Mouse (Mus musculus): ENCODE measurements around the gene Acads. TPM values are rescaled to one million over a fixed set of nuclear protein-coding genes. Genes with fewer than 3 reads are reported as not detected.

Gene Acads
- total RNA-seq (2012; rRNA removed) (31.9 and 35.0 TPM in 2 replicates), polyA plus RNA-seq (2012; ENCODE audit: insufficient read depth in 1 of 2, insufficient read length in 2 of 2, low read depth in 1 of 2, low replicate concordance in 2 of 2, missing spikeins in 1 of 2) (10 to 100 TPM in 1 of 2 experiments, not detected in 1; 56.5 TPM)

DNA sequence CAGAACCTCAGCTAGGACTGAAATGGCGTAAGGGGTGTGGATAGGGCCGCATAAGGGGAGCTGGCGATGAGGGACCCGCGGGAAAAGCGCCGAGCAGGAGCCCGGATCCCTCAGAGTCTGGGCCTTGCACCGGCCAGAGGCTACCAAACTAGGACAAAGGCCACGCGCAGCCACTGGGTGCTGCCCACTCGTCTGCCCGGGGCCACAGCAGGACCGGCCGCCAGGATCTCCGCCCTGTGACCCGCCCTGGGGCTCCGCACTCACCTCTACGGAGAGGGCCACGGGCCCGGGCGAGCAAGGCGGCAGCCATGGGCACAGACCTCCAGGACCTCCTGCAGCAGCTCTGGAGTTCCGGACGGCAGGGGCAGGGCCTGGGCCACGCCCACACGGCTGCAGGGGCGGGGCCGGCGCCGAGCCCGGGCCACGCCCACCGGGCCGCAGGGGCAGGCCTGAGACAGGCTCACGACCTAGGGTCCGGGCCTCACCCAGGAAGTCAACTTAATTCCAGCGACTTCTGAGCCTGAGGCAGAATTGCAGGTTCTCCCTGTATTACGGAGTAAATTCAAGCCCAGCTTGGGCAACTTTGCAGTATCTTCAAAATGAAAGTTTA lies at the start of gene Acads:
Gene Acads, minus strand, starts transcription at position 386 of the 610 bp plus-strand sequence.
- Histone ChIP-seq H3K4me1 (ENCODE audit: control insufficient read depth in 1 of 2, insufficient read depth in 2 of 2, low read length in 2 of 2) (no peaks in the 10 kb centered on the region), H3K27me3 (ENCODE audit: control insufficient read depth in 1 of 2, insufficient read depth in 2 of 2, low read length in 2 of 2) (no peaks in the 10 kb centered on the region), H3K9ac (ENCODE audit: control insufficient read depth, low read depth, low read length, poor library complexity, severe bottlenecking) (peak within 1 kb of the TSS; percentile 82), H3K36me3 (ENCODE audit: control insufficient read depth in 1 of 2, insufficient read depth in 2 of 2, low read length in 2 of 2) (no peaks in the 10 kb centered on the region), H3K9me3 (replicated peaks; ENCODE audit: insufficient read depth, low read length) (no peaks in the 10 kb centered on the region), H3K4me3 (ENCODE audit: control insufficient read depth in 1 of 2, insufficient read depth in 1 of 2, low read depth in 2 of 2, low read length in 2 of 2) (peak within 1 kb of the TSS; percentile 82 to 94), H3K27ac (ENCODE audit: control insufficient read depth, low read depth, low read length) (peak within 1 kb of the TSS; percentile 25), H3K79me2 (ENCODE audit: control insufficient read depth, insufficient read depth, low read length, poor library complexity) (peaks cover 4% of the 10 kb centered on the region; the same call in 1 of the 2 replicates)
- peak; percentile 85 for DNase-seq (ENCODE audit: low read depth, low spot score)
- TF ChIP-seq MXI1 (IDR thresholded peaks at IDR 0.05; ENCODE audit: low read depth, low read length) = peak; percentile 75
- TF ChIP-seq E2F4 (IDR thresholded peaks at IDR 0.05; ENCODE audit: borderline replicate concordance, low read depth, low read length) = no peak
- TF ChIP-seq SIN3A (IDR thresholded peaks at IDR 0.05; ENCODE audit: low read length) = peak; percentile 64
- TF ChIP-seq HCFC1 (IDR thresholded peaks at IDR 0.05; ENCODE audit: low read depth, low read length) = peak; percentile 69
- no peak for TF ChIP-seq ZKSCAN1 (IDR thresholded peaks at IDR 0.05; ENCODE audit: low read depth, low read length)
- TF ChIP-seq MAFK (IDR thresholded peaks at IDR 0.05; ENCODE audit: borderline replicate concordance, low read depth, low read length) = no peak
- no peak for TF ChIP-seq GABPA (IDR thresholded peaks at IDR 0.05; ENCODE audit: low read depth, low read length)
- TF ChIP-seq NRF1 (IDR thresholded peaks at IDR 0.05; ENCODE audit: insufficient read depth, low read depth, low read length, poor library complexity, severe bottlenecking) = no peak
- no peak; the same call in 1 of the 2 replicates for TF ChIP-seq KAT2A (conservative IDR thresholded peaks at IDR 0.05; ENCODE audit: low read depth, low read length)
- TF ChIP-seq ELF1 (IDR thresholded peaks at IDR 0.05; ENCODE audit: low read depth, low read length) = peak; percentile 70
- TF ChIP-seq USF2 (IDR thresholded peaks at IDR 0.05; ENCODE audit: borderline replicate concordance in 1 of 2, insufficient read depth in 1 of 2, low read depth in 1 of 2, low read length in 2 of 2) = no peak
- no peak for TF ChIP-seq USF1 (IDR thresholded peaks at IDR 0.05; ENCODE audit: low read depth, low read length)
- TF ChIP-seq MYC (IDR thresholded peaks at IDR 0.05; ENCODE audit: low read depth, low read length) = no peak
- TF ChIP-seq CHD2 (IDR thresholded peaks at IDR 0.05; ENCODE audit: low read length) = no peak
- TF ChIP-seq ZC3H11A (IDR thresholded peaks at IDR 0.05; ENCODE audit: low read depth, low read length) = no peak
- TF ChIP-seq TCF12 (IDR thresholded peaks at IDR 0.05; ENCODE audit: low read depth, low read length) = peak; percentile 46; the same call in 1 of the 2 replicates
- TF ChIP-seq SMC3 (IDR thresholded peaks at IDR 0.05; ENCODE audit: low read depth, low read length) = peak; percentile 14; the same call in 1 of the 2 replicates
- TF ChIP-seq POLR2A (IDR thresholded peaks at IDR 0.05; ENCODE audit: control insufficient read depth in 1 of 2, insufficient read depth in 1 of 2, low read depth in 1 of 2, low read length in 2 of 2, poor library complexity in 1 of 2) = peak in 1 of 2 experiments; percentile 81; a peak in 2 of 4 replicates
- TF ChIP-seq ZNF384 (IDR thresholded peaks at IDR 0.05; ENCODE audit: low read depth, low read length) = no peak
- TF ChIP-seq UBTF (IDR thresholded peaks at IDR 0.05; ENCODE audit: borderline replicate concordance, insufficient read depth, low read depth, low read length) = no peak
- no peak for TF ChIP-seq MYB (IDR thresholded peaks at IDR 0.05; ENCODE audit: low read depth, low read length)
- peak; percentile 78 for TF ChIP-seq NELFE (IDR thresholded peaks at IDR 0.05; ENCODE audit: low read depth, low read length)
- TF ChIP-seq RAD21 (IDR thresholded peaks at IDR 0.05; ENCODE audit: low read depth, low read length) = no peak
- 0 out of 2 replicates have a peak, but pooled peaks have one; percentile 34 for TF ChIP-seq MAX (IDR thresholded peaks at IDR 0.05; ENCODE audit: low read length)
- no peak for TF ChIP-seq CHD1 (IDR thresholded peaks at IDR 0.05; ENCODE audit: low read depth, low read length)
- TF ChIP-seq TBP (IDR thresholded peaks at IDR 0.05; ENCODE audit: low read depth, low read length) = no peak
- TF ChIP-seq POLR2AphosphoS5 (IDR thresholded peaks at IDR 0.05; ENCODE audit: borderline replicate concordance, low read depth, low read length) = no peak
- no peak for TF ChIP-seq RCOR1 (IDR thresholded peaks at IDR 0.05; ENCODE audit: low read depth, low read length)
- no peak for TF ChIP-seq CTCF (IDR thresholded peaks at IDR 0.05 in 2 of 3, conservative IDR thresholded peaks at IDR 0.05 in 1 of 3; ENCODE audit: control insufficient read depth in 1 of 3, insufficient read depth in 1 of 3, low read depth in 2 of 3, low read length in 3 of 3, poor library complexity in 1 of 3, severe bottlenecking in 1 of 3)
- peak; percentile 58; the same call in 1 of the 2 replicates for TF ChIP-seq MAZ (IDR thresholded peaks at IDR 0.05; ENCODE audit: low read depth, low read length)
- no peak for TF ChIP-seq ETS1 (IDR thresholded peaks at IDR 0.05; ENCODE audit: low read depth, low read length)
- no peak for TF ChIP-seq BHLHE40 (IDR thresholded peaks at IDR 0.05; ENCODE audit: borderline replicate concordance, low read depth, low read length)
- TF ChIP-seq GATA1 (IDR thresholded peaks at IDR 0.05; ENCODE audit: low read depth, low read length) = no peak
- 0 out of 2 replicates have a peak, but pooled peaks have one; percentile 20 for TF ChIP-seq MEF2A (IDR thresholded peaks at IDR 0.05; ENCODE audit: extremely low read depth, insufficient replicate concordance, low read depth, low read length, poor library complexity, severe bottlenecking)
- peak; percentile 73 for TF ChIP-seq ZMIZ1 (IDR thresholded peaks at IDR 0.05; ENCODE audit: low read depth, low read length)
- no peak for TF ChIP-seq EP300 (IDR thresholded peaks at IDR 0.05; ENCODE audit: low read depth in 1 of 2, low read length in 2 of 2)
